Mouse (Mus musculus) urinary bladder, postnatal 25 days (tissue): ENCODE results near the gene Terf2ip.

Experiments
- DNase-seq: peaks from one replicate; pipeline ENCODE4 v3.0.0; 2022; ENCODE audit warnings: low spot score

Terf2ip gene

DNA sequence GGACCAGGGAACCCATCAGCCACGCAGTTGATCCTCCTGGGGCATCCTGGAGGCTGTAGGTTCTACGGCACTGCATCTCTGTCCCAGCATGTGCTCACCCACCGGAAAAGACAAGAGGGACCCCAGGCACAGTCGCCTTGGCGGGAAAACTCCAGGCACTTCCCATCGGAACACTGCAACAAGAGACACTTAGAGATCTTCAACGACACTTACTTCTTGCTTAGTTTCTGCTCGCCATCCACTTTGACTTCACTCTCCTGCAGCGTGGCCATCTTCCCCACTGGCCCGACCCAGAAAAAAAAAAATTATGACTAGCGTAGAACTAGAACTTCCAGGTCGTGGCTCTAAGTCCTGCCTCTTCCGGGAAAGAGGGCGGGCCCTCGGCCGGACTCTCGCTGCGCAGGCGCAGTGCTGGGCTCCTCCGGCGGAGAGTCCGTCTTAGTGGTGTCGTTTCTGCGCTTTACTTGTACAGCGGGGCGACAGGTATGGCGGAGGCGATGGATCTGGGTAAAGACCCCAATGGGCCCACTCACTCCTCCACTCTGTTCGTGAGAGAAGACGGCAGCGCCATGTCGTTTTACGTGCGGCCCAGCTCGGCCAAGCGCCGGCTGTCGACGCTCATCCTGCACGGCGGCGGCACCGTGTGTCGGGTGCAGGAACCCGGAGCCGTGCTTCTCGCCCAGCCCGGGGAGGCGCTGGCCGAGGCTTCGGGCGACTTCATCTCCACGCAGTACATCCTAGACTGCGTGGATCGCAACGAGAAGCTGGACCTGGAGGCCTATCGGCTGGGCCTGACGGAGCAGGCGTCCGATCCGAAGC lies at the start of gene Terf2ip, which contains the start of gene Kars:
Gene Terf2ip (plus strand): TSS at position 402 of the 819 bp plus-strand sequence.
Gene Kars (minus strand): TSS at position 327 of the 819 bp plus-strand sequence.
- peak; percentile 90 for DNase-seq

DNA sequence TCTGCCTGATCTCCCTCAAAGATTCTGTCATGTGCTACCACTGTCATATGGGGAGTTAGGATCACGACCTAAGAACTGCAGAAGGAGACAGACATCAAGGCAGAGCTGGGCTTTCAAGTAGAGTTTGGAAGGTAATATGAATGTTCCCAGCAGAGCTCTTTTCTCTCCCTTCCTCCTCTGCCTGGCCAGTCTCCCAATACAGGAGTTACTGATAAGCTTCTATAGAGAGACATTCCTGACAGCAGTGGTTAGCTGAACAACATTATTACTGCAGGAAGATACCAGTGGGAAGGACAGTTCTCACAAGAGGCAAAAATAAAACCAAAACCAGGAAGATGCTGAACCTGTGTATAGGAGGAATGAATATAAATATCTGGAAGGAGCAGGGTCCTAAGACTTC lies 48.6 kb upstream of the Terf2ip start:
- DNase-seq, result no peak

DNA sequence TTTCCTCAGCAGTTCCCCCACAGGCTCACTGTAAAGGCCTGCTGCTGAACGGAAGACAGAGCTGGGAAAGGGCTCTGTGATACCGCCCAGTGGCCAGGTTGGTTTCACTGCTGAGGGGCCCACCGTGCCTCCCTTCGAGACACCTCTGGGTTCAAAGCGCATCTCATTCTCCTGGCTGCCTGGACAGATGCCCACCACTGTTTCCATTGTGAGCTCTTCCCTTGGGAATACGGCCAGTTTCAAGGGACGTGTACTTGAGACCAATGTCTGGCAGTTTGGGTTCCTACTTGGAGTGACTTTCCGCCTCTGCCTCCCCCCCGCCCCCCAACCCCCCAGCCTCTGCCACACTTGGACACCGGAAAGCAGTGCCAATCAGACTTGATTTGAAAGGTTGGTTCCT lies 48.1 kb upstream of the Terf2ip start:
- DNase-seq, result no peak

DNA sequence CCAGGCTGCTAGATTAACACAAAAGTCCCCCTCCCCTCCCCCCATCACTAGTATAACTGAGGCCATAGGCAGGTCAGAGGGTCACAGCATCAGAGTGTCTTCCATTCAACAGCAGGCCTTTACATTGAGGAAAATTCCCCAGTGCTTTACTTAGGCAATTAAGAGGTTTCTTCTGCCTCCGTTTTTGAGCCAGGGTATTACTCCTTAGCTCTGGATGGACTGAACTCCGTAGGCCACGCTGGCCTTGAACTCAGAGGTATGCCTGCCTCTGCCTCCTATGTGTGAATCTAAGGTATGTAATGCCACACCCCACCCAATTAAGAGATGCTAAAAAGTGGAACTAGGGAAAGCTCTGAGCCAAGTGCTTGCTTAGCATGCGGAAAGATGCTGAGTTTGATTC lies 47.7 kb upstream of the Terf2ip start:
- no peak for DNase-seq

DNA sequence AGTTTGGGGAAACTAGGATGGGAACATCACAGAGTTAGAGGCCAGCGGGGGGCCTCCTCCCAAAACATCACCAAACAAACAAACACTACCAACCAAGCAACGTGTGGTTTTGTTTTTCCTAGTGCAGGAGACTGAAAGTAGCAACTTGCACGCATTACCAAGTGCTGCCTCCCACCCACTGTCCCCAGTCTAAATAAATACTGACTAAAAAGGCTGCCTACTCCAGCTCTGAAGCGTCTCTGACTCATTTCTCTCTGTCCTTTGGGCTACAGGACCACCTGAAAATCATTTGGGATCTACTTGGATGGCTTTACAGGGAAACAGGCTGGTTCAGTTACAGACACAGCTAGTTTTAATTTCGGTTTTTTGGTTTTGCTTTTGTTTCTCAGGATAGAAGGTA lies 46.8 kb upstream of the Terf2ip start:
- DNase-seq, result no peak

DNA sequence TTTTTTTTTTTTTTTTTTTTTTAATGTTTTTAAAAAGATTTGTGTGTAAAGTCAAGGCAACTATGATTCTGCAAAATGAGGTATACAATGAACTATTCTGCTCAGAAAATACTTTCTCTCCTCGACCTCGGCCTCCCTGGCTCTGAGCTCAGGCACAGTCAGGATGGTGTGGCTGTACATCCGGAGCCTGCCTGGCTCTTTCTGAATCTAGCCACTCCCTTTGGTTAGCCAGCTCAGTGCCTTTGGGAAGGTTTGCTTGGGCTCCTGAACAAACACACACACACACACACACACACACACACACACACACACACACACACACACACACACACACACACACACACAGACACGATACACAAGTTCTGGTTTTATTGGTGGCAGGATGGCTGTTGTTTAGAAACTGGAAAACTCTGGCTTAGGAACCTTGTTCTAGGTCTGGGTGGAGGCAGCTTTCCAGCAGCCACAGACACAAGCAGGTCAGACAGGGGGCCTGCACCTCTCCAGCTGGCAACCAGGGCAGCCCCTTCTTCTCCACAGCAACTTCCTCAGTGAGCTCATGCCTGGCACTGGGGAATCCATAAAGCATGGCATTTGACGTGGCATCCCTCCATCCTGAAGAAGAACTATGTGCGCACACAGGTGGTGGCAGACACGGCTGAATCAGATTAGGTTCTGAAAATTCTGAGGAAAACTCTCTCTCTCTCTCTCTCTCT lies 46.2 kb upstream of the Terf2ip start:
- DNase-seq, result no peak

DNA sequence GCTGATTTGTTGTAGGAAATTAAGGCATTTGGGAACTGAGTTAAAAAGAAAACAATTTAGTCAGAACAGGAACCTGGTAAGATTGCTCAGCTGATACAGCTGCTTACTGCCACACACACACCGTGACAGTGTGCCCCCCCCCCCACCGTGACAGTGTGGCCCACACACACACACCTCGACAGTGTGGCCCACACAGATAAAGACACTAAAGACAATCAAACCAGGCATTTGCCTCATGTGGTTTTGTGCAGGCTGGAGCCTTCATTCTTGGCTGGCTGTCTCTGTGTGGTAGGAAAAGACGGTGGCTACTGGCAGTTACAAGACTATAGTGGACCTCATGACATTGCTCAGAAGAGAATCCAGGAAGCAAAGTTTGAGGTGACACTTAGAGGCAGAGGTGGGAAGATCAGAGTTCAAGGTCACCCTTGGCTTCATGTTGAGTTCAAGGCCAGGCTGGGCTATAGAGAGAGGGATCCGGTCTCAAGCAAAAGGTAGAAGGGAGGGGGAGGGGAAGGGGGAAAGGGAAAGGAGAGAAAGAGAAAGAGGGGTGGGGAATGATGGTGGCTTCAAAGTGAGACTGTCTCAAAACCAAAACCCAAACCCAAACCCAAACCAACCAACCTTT lies 43.8 kb upstream of the Terf2ip start:
- no peak for DNase-seq

DNA sequence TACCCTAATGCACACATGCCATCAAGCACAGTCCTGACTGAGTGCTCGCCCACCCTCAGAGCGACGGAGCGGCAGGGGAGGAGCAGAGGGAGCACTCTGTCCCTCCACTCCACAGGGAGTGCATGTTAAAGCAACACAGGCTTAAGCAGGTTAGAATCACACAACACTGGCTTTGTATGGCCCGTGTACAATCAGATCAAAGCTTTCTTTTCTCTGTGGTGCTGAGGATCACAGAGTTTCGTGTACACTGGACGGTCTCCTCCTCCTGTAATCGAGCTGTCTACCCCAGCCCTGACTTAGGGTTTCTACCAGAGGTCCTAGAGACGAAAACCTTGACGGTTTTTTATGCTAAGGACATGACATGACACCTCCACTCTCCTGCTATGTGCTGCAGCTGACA lies 42.7 kb upstream of the Terf2ip start:
- DNase-seq, result no peak

DNA sequence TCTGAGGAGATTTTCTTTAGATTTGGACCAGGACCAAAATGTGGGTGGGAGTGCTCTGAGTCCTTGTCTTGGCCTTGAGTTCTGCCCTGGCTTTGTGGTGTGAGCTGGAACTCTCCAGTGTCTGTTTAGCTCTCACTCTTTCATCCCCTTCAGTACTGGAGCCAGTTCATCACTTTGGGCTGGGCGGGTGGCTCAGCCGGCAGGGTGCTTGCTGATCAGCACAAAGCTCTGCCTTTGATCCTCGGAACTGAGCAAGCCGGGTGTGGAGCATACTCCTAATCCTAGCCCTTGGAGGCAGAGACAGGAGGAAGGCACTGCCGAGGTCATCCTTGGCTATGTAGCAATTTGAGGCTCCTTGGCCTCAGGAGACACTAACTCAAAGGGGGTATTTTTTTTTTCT lies 42.2 kb upstream of the Terf2ip start:
- no peak for DNase-seq

DNA sequence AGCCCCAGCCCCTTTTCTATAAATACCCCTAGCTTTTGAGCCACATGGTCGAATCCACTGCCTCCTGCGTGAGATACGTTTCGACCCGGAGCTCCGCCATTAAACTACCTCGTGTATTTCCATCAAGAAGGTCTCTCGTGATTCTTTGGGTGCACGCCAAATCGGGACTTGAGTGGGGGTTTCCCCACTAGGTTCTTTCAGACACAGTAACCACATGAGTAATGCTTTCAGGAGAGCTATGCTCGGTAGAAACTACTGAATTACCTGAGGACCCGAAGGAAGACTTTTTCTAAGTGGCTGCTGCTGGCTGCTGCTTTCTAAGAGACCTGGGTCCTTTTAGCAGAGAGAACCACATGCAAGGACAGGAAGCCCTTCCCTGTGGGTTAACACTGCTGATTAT lies 37.1 kb upstream of the Terf2ip start:
- no peak for DNase-seq

DNA sequence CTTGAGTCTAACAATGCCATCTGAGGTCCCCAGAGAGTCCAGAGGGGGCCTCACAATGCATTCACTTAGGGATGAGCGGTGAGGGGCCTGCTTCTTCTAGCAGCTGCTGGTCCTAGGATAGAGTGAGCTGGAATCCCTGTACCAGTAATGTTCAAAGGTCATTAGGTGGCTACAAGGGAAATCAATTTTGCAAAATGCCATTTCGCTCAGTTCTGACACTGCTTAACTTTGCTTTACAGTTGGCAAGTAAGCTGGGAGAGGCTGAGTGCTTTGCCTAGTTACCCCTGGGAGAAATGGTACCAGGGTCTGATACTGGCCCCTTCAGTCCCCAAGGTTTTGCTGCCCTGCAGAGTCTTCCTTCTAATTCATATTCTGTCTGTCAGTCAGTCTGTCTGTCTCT lies 35.5 kb upstream of the Terf2ip start:
- no peak for DNase-seq

DNA sequence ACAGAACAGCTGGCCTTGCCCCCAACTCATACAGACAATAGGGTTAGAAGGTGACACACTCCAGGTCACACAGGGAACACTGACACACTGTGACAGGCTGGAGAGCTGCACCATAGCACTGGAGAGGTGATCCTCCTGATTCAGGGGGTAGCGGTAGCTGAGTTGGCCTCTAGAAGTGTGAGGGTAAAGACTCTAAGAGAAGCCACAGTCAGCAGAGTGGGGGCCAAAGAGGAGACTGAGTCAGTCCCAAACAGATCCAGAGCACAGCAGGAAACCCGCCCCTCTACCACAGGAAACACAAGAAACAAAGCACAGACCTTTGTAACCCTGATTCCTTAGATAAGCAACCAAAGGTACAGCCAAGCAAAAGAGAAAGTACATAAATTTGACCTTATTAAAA lies 34.9 kb upstream of the Terf2ip start:
- no peak for DNase-seq

DNA sequence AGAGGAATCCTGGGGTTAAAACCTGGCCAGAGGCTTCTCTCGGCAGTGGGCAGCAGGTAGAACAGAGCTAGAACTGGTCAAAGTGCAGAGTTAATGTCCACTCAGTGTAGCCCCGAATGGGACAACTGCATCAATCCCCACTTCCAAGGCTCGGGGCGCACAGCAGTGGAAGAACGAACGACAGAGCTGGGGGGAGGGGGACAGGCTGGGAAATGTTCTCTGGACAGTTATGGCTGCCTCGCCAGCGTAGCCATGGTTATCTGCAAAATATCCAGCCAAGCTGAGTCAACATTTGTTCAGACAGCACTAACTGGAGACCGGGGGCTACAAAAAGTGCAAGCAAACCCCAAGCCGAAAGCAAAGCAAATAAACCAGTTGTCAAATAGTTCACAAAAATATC lies 33.1 kb upstream of the Terf2ip start:
- DNase-seq, result no peak

DNA sequence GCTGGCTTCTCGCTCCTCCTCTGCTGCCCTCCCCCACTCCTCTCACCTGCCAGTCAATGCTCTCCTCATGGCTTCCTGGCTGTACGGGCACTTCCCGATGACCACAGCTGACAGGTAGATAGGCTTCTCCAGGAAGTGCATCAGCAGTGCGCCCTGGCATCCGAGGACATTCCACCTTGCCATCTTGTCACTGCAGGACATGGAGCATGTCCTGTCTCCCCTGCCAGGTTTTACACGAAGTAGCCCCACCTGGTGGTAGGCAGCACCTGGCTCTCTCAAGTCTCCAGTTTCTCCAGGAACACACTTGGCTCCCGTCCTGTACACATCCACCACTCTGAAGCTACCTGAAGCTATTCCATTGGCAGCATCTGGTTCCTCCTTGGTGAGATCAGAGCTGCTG lies 29.1 kb upstream of the Terf2ip start:
- no peak for DNase-seq

DNA sequence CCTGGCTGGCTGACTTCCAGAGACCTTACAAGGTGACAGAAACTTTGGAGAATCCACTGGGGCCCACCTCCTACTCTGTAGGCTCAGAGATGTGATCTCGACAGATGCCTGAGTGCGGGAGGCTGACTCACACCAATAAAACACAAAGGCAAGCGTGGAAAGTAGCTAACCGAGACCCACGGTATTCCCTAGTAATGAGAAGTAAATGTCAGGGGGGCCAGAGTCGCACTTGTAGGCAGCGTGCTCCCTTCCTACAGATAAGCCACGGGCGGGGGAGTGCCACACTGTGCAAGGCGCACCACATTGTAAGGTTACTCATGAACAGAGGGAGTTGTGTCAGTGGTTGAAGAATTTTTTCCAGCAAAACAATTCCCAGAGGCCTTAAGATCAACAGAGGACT lies 26.7 kb upstream of the Terf2ip start:
- no peak for DNase-seq

DNA sequence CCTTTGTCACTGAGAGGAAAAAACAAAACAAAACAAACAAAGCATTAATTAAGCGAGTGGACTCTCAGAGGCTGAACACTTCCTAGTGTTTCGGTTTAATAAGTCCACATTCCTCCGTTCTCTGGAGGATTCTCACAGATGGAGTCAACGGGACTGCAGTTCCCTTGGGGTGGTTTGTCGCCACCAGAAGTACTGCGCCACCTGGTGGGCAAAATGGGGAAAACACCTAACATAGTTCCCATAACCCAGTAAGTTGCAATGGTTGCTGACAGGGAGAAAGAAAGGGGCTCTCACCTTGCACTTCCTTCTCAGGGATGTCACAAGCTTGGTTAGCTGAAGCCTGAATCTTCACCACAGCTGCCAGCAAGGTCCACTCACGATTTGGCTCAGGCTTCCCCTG lies 21.3 kb upstream of the Terf2ip start:
- DNase-seq, result peak; percentile 82

DNA sequence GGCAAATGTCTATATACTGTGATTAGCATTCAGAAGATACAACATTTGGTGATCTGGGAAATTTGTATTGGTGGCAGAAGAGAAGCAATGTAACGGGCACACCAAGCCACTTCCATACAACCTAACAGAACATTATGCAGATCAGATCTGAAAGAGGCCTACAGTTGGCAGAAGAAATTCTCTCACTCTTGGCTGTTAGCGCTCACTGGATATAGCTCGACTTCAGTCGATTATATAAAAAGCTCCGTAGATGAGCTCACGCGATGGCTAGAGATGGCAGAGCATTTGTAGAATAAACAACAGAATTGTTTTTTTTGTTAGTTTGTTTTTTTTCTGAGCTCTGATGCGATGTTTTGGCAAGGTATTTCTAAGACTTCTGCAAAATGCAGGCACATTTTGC lies 19.9 kb upstream of the Terf2ip start:
- DNase-seq, result no peak

DNA sequence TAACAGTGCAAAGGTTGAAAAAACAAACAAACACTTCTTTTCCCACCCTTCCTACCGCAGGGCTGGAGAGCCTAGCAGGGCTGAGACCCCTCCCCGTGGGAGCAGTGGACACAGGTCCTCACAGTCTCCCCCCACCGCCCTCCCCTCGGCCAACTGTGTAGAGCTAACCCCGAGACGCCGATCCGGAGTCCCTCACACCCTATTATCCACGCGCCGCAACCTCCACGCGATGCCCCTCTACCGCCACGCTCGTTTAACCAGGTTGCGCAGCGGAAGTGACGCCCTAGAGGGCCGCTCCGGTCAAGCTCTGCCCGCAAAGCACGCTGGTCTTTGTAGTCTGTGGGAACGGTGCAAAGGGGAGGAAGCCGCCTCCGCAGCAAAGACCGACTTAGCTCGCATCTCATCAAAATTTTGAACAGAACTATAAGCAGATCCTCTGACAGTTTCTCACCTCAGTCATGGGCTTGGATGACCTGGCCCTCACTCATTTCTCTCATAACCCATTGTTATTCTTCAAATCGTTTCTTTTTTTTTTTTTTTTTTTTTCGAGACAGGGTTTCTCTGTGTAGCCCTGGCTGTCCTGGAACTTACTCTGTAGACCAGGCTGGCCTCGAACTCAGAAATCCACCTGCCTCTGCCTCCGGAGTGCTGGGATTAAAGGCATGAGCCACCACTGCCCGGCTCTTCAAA lies 19.0 kb upstream of the Terf2ip start, which contains the start of gene Adat1:
Gene Adat1 (minus strand): TSS at position 290 of the 690 bp plus-strand sequence.
- peak; percentile 83 for DNase-seq

DNA sequence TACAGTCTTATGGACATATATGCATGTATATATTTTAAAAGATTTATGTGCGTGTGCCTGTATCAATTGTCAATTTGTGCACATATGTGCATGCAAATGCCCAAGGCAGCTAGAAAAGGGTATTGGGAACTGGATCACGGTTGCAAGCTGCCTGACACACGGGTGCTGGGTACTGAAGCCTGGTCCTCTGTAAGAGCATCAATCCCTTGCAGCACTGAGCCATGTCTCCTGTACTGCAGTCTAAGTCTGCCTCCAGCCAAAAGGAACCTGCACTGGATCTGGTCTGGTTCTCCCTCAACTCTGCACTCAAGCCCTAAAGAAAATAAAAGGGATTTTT lies 18.5 kb upstream of the Terf2ip start:
- DNase-seq, result no peak

DNA sequence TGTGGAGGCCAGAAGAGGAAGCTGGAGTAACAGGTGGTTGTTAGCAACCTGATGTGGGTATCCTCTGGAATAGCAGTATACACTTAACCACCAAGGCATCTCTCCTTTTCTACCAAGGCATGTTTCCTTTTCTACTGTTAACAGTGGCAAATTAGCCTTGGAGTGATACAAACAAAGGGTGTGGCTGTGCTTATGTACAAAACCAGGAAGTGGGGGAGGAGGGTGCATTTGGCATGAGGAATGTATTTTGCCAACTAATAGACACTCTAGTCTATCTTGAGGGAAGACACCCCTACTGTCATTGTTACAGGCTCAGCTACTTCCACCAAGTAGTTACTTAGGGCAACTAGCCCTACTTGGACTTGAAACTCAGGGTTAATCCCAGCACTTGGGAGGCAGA lies 6.4 kb upstream of the Terf2ip start:
- DNase-seq, result no peak

DNA sequence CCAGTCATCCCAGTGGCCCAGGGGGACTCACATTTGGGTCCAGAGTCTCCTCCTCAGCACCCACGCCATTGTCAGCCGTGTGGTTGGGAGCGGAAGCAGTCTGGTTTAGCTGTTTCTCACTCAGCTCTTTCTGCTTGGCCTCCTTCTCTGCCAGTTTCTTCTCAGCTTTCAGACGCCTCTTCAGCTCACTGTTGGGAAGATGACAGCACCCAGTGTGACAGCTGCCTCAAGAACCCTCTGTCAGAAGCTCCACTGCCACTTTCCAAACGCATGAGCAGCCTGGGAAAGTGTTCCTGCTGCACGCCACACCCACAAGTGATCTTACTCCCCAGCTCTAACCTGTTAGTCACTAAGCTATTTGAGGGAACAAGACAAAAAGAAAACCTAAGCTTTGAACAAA lies 5.6 kb upstream of the Terf2ip start:
- DNase-seq, result no peak

DNA sequence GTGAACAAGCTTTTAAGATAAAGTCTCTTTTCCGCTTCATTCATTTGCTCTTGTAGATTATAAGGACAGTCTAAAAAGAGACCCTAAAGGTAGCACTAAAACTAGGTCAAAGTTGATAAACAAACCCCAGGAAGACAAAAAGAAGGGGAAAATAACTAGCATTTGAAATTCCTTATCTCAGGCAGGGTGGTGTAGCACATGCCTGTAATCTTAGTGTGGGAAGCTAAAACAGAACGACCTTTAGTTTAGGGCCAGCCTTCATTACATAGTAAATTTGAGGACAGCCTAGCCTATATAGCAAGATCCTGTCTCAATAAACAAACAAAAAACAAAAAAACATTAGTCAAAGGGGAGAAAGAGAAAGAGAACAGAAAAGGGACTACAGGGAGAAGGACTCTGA lies 3.5 kb upstream of the Terf2ip start:
- DNase-seq, result no peak

DNA sequence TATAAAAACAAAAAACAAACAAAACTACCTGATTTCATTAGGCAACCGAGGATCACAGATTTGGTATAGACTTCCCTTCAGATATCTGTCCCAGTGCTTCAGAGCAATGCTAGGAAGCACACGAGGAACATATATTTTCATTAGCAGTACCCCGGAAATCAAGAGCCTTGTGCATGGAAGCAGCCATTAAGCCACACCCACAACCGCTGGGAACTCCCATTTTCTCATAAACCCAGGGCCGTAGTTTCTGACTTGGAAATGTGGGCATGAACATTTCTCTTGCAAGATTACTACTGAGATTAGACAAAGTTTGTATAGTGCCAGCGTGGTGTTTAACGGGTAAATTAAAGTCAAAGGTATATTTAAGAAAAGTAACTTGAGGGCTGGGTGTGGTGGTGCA lies 1.6 kb upstream of the Terf2ip start:
- DNase-seq, result no peak
